Mouse (Mus musculus) testis, adult 2 months (tissue): Measurements from ENCODE around the gene Krt9. TPM values are rescaled to one million over a fixed set of nuclear protein-coding genes. Genes with fewer than 3 reads are reported as not detected.
"Not testable (repeated sequence)": the region's sequence is repeated elsewhere in the genome, so short reads cannot be mapped to it uniquely, and the experiment has no call there.

ENCODE experiments used
- H3K27ac ChIP-seq: fragments of 200-500 bp; 2 replicates; pipeline ENCODE4 v1.5.1; 2012; ENCODE audit warnings: low read depth, low read length; ENCODE audit not compliant: control insufficient read depth, insufficient read depth
- H3K27me3 ChIP-seq: fragments of 200-500 bp; 2 replicates; pipeline ENCODE4 v1.6.1; 2012; ENCODE audit warnings: mild to moderate bottlenecking, low read length, moderate library complexity; ENCODE audit not compliant: control insufficient read depth, insufficient read depth
- H3K36me3 ChIP-seq: fragments of 200-500 bp; 2 replicates; pipeline ENCODE4 v1.6.1; 2012; ENCODE audit warnings: mild to moderate bottlenecking, low read length; ENCODE audit not compliant: control insufficient read depth, insufficient read depth
- H3K4me1 ChIP-seq: fragments of 200-500 bp; 2 replicates; pipeline ENCODE4 v1.6.1; 2012; ENCODE audit warnings: low read length; ENCODE audit not compliant: control insufficient read depth, insufficient read depth
- H3K4me3 ChIP-seq: fragments of 200-500 bp; 2 replicates; pipeline ENCODE4 v1.5.1; 2012; ENCODE audit warnings: low read depth, mild to moderate bottlenecking, low read length, moderate library complexity, mixed read lengths; ENCODE audit not compliant: control insufficient read depth
- CTCF ChIP-seq: fragments of 200-500 bp; IDR thresholded peaks from 2 replicates; pipeline ENCODE4 v1.5.1; 2012; ENCODE audit warnings: low read depth, mild to moderate bottlenecking, inconsistent platforms, low read length, moderate library complexity; ENCODE audit not compliant: control insufficient read depth, insufficient read depth, insufficient replicate concordance
- POLR2A ChIP-seq: fragments of 200-500 bp; IDR thresholded peaks from 2 replicates; pipeline ENCODE4 v1.6.1; 2012; ENCODE audit warnings: low read depth, mild to moderate bottlenecking, inconsistent platforms, low read length, moderate library complexity; ENCODE audit not compliant: control insufficient read depth
- polyA plus RNA-seq: library from polyadenylated mRNA; depleted of rRNA; stranded (reverse); fragments of >200 nt; gene quantifications from 2 replicates; pipeline ENCODE4 v1.2.3, GENCODE M21; 2012; rRNA removed

Krt9 gene
- polyA plus RNA-seq: not detected in 2 replicates

- Histone ChIP-seq H3K27ac (no peak within 1 kb of the TSS), H3K27me3 (no peaks in the 10 kb centered on the region), H3K4me1 (no peaks in the 10 kb centered on the region), H3K36me3 (no peaks in the 10 kb centered on the region), H3K4me3 (no peak within 1 kb of the TSS)
- no peak for TF ChIP-seq CTCF
- no peak for TF ChIP-seq POLR2A
Observed at GRCm38 (mm10) chr11:100192992-100193391, at the start of gene Krt9. Gene Krt9, minus strand, starts transcription at chr11:100193246.

DNA sequence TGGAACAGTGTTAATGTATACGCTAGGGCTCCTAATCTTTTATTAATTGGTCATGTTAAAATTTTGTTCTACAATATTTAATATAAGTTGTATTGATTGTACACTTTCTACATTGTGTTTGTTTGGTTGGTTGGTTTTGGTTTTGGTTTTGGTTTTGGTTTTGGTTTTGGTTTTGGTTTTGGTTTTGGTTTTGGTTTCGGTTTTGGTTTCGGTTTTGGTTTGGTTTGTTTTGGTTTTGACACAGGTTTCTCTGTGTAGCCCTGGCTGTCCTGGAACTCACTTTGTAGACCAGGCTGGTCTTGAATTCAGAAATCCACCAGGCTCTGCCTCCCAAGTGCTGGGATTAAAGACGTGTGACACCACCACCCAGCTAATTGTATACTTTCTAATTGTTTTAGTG, 47.2 kb upstream of the Krt9 start:
- not testable (repeated sequence) for H3K4me3 ChIP-seq, H3K27me3 ChIP-seq, H3K4me1 ChIP-seq, H3K36me3 ChIP-seq, H3K27ac ChIP-seq

DNA sequence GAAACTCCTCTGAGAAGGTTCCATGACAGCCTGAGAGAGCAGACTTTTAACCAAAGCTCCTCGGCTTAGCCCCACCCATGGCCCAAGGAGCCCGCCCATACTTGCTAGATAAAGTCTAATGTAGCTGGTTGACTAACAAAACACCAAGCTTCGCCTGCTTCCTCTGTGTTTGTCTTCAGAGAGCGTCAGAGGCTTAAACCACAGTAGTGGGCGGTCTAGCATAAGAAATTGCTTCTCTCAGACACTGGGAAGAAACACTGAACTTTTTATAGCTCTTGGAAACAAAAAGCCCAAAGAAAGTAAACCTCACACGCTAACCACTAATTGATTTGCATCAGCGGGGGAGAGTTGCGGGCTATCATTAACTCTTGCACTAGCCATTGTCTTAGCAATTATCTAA, 28.7 kb upstream of the Krt9 start:
- no peaks in the 10 kb centered on the region for H3K36me3 ChIP-seq
- H3K27ac ChIP-seq: no peak overlapping the region
- no peaks in the 10 kb centered on the region for H3K27me3 ChIP-seq
- TF ChIP-seq CTCF: no peak
- TF ChIP-seq POLR2A: no peak
- H3K4me3 ChIP-seq: no peak overlapping the region
- no peaks in the 10 kb centered on the region for H3K4me1 ChIP-seq

DNA sequence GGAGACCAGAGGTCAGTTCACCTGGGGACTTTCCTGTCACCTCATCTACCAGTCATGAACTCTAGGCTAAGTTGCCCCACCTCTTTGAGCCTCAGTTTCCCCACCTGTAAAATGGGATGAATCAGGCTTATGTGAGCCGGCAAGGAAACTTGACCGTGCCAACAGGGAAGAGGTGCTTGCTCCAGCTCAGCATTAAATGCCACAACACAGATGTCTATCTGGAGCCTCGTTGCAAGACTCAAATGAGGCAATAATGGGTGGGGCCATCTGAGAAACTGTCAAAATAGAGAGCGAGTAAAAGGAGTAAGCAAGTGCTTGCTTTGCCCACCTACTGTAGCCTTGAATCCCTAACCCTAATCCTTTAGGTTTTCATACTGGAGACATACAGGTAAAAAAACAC, 26.3 kb upstream of the Krt9 start:
- TF ChIP-seq CTCF: no peak
- Histone ChIP-seq H3K27ac (no peak overlapping the region), H3K36me3 (no peaks in the 10 kb centered on the region), H3K4me3 (no peak overlapping the region), H3K27me3 (no peaks in the 10 kb centered on the region), H3K4me1 (no peaks in the 10 kb centered on the region)

DNA sequence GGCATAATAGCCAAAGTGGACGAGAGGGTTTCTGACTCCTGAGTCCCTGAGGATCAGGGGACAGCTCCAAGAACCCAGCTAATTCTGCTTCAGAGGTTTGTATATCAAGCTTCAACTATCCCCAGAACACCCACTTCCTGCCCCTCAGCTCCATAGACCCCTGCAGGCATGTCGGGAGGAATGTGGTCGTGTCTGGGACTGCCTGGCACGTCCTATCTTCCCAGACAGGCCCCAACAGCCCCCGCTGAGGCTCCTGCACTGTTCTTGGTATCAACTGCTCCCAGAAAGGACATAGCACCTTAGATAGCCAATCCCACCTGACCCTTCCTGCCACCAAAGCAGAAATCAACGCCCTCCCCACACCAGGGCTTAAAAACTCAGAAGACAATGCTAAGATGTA, 15.5 kb upstream of the Krt9 start:
- Histone ChIP-seq H3K36me3 (no peaks in the 10 kb centered on the region), H3K27me3 (no peaks in the 10 kb centered on the region), H3K27ac (no peak overlapping the region), H3K4me1 (no peaks in the 10 kb centered on the region), H3K4me3 (no peak overlapping the region)
- TF ChIP-seq POLR2A (no peak), CTCF (no peak)

DNA sequence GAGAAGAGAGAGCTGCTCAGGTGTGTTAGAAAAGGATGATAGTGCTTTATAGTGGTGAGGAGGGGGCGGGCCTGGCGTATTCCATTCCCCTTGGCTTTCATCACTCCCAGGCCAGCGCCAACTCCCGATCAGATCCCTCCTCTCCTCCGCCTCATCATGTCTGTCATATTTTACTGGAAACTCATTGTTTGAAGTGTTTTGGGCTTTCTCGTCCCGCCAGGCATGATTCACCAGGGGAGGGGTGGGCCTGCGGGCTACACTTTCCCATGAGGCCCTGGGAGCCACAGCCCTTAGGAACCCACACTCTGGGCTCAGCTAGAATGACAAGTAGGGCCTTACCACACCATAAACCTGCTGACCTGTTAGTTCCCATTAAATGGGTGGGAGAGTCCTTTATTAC, 14.5 kb upstream of the Krt9 start, which contains the start of gene Krt14:
Gene Krt14 (minus strand): TSS at position 51 of the 400 bp plus-strand sequence.
- Histone ChIP-seq H3K27me3 (no peaks in the 10 kb centered on the region), H3K4me3 (no peak within 1 kb of the TSS), H3K4me1 (no peaks in the 10 kb centered on the region), H3K36me3 (no peaks in the 10 kb centered on the region), H3K27ac (no peak within 1 kb of the TSS)
- TF ChIP-seq CTCF (no peak), POLR2A (no peak)

GRCm38 (mm10) chr11:100203448-100203847, 10.4 kb upstream of the Krt9 start:
- no peaks in the 10 kb centered on the region for H3K36me3 ChIP-seq
- H3K4me1 ChIP-seq: no peaks in the 10 kb centered on the region
- no peaks in the 10 kb centered on the region for H3K27me3 ChIP-seq
- no peak overlapping the region for H3K27ac ChIP-seq
- H3K4me3 ChIP-seq: no peak overlapping the region
- TF ChIP-seq POLR2A (no peak), CTCF (no peak)

DNA sequence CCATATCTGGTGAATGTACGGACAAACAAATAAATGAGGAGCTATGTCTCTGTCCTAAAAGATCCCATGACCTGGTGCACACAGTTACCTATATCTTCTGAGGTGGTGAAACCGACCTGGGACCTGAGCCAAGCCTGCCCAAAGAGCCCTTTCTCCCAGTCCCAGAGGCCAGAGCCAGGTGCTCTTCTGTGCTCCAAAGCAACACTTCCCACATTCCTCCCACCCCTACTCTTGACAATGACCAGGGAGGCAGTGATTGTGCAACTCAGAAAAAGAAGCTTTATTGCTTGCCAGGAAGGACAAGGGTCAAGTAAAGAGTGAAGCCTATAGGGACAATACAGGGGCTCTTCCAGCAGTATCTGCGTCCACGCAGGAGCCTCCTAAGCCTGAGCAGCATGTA, 9.9 kb upstream of the Krt9 start:
- no peaks in the 10 kb centered on the region for H3K27me3 ChIP-seq
- H3K36me3 ChIP-seq: no peaks in the 10 kb centered on the region
- no peak overlapping the region for H3K4me3 ChIP-seq
- TF ChIP-seq CTCF (no peak), POLR2A (no peak)
- H3K4me1 ChIP-seq: no peaks in the 10 kb centered on the region
- no peak overlapping the region for H3K27ac ChIP-seq
